Mouse (Mus musculus): ENCODE measurements around the gene Tmem156.

The Tmem156 gene

GRCm38 (mm10) chr5:65096805-65097204, 4.9 kb upstream of the Tmem156 start:
- DNase-seq = no peak

DNA sequence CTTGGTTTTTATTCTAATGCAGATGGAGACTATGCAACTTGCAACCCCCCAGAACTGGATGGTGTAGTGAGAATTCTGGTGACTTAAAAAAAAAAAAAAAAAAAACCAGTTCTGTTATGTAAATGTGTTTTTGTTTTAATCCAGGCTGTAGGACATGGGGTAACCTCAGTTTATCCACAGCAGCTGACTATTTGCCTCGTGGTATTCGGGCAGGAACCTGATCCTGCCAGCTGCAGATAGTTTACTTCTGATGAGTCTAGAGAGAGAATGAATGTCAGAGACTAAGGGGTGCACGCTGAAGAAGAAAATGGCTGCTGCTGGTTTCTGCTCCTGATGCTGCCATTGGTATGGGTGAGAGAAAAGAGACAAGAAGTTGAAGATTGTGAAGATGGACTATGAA, 4.2 kb upstream of the Tmem156 start:
- no peak for DNase-seq

GRCm38 (mm10) chr5:65094902-65095545, 3.1 kb upstream of the Tmem156 start:
- DNase-seq = no peak

DNA sequence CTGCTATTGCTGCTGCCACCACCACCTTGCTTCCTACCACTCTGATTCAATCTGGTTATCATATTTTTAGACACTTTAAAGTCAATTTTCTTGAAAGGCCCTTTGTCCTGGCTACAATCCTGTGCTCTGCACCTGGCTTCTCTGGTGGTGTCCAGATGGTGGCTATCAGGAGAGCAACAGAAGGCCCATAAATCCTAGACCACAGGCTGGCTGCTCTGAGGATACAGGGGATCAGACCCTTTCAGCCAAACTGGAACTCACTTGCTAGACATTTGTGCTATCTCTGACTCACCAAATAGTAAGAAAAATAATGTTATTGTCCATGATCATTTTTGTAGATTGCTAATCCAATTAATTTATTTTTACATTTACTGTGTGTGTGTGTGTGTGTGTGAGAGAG, 1.8 kb upstream of the Tmem156 start:
- DNase-seq = peak; percentile 85

DNA sequence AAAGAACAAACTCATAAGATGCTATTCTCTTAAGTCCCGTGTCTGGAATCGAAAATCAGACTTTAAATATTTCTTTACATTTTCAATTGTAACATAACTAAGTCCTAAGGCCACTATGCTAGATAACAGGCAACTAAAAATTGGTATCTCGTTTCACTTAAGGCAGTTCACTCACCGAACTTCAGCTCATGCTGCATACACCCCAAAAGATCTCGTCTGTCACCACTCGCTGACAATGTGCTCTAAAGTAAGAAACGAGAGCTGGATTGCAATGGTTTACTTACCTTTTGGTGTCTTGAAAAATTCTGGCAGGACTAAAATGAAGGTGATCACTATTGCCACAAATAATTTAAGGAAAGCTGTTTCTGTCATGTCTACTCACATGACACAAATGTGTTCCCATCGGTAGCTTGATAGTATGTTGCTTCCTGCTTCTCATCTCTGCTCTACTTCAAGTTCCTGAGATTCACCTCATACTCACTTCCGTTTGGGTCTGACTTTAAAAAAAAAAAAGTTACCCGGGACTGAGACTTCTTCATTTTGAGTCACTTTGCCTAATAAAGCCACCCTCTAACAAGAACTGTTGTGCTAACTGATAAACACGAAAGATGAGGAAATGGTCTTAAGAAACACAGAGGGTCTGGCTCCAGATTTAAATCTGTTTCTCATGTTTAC, 611 bp downstream of the Tmem156 start:
- DNase-seq = no peak

GRCm38 (mm10) chr5:65089707-65090106, 2.2 kb downstream of the Tmem156 start:
- DNase-seq = no peak

DNA sequence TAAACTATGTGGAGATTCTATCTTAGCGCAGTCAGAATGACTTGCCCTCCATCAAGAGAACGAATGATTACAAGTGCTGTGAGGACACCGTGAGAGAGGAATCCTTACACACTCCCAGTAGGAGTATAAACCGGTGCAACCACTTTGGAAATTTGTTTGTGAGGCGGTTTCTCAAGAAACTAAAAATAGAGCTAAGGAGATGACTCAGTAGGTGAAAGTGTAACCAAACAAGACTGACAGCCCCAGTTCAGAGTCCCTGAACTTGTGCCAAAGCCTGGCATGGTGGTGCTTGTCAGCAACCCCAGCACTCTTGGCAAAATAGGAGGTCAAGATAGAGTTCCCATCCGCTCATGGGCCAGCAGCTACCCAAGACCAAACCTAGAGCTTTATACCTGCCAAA, 5.4 kb downstream of the Tmem156 start:
- DNase-seq = no peak

DNA sequence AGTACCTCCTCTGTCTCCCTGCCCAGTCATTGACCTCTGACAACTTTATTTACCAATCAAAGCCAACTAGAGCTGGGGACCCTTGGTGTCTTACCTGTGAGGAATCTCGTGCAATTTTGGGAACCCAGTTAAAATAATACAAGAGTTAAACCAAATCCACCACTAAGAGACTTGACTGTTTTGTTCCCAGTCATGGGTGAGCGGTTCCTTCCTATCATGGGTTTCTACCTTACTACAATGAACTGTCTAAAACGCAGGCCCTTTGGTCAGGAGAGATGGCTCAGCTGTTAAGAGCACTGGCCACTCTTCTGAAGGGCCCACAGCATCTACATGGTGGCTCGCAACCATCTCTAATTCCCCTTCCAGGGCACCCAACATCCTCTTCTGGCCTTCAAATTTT, 10.1 kb downstream of the Tmem156 start:
- no peak for DNase-seq

GRCm38 (mm10) chr5:65079881-65080280, 12.1 kb downstream of the Tmem156 start:
- DNase-seq = no peak

DNA sequence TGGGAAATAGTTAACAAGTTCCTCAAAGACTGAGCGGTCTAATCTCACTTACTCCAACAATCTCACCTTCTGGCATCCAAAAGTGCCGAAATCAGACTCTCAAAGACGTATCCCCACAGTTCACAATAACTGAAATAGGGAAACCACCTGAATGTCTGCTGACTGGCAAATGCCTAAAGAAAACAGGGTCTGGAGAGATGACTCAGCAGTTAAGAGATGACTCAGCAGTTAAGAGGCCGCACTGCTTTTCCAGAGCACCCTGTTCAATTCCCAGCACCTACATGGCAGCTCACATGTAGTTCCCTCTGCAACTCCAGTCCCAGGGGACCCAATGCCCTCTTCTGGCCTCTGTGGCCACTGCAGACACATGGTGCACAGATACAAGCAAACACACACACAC, 13.9 kb downstream of the Tmem156 start:
- DNase-seq = no peak

GRCm38 (mm10) chr5:65076748-65077147, 15.2 kb downstream of the Tmem156 start:
- DNase-seq = no peak

GRCm38 (mm10) chr5:65076087-65076486, 15.8 kb downstream of the Tmem156 start:
- DNase-seq = no peak

- DNase-seq = peak; percentile 25
Observed at GRCm38 (mm10) chr5:65074693-65075092, 17.2 kb downstream of the Tmem156 start.

DNA sequence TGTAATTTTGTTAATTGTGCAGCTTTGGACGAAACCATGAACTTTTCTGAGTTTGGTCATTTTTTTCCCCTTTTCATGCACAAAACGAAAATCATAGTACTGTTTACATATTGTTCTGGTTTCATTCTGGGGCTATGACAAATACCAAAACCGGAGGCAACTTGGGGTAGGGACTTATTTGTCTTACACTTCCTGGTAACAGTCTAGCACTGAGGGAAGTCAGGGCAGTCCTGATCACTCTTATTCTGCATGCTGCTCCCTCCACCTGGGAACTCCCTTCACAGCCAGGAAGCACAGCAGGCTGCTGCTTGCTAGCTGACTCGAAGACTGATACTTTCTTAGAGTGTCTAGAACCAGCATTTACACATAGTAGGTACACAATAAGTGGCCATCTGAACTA, 18.7 kb downstream of the Tmem156 start:
- DNase-seq = no peak

GRCm38 (mm10) chr5:65071689-65072118, 20.2 kb downstream of the Tmem156 start:
- no peak for DNase-seq

GRCm38 (mm10) chr5:65069872-65070271, 22.1 kb downstream of the Tmem156 start:
- DNase-seq = no peak

- no peak for DNase-seq
Observed at GRCm38 (mm10) chr5:65068166-65068565, 23.8 kb downstream of the Tmem156 start.

- DNase-seq = no peak
Observed at GRCm38 (mm10) chr5:65063266-65063665, 28.7 kb downstream of the Tmem156 start.

- no peak for DNase-seq
Observed at GRCm38 (mm10) chr5:65062236-65062635, 29.7 kb downstream of the Tmem156 start.

GRCm38 (mm10) chr5:65059806-65060205, 32.1 kb downstream of the Tmem156 start:
- no peak for DNase-seq

- DNase-seq = no peak
Observed at GRCm38 (mm10) chr5:65057596-65057995, 34.3 kb downstream of the Tmem156 start.

GRCm38 (mm10) chr5:65051513-65051912, 40.4 kb downstream of the Tmem156 start:
- DNase-seq = no peak

GRCm38 (mm10) chr5:65049880-65050279, 42.1 kb downstream of the Tmem156 start:
- no peak for DNase-seq

- DNase-seq = no peak
Observed at GRCm38 (mm10) chr5:65047285-65047855, 44.6 kb downstream of the Tmem156 start.

Measured in cerebellum, adult 11-12 months (tissue).